Mouse (Mus musculus): ENCODE measurements around the gene Cntnap1. TPM values are rescaled to one million over a fixed set of nuclear protein-coding genes. Genes with fewer than 3 reads are reported as not detected.

Gene Cntnap1
- polyA plus RNA-seq, 3 experiments from 2014 or later, result 0.09 to 0.15 TPM; not detected in 1

DNA sequence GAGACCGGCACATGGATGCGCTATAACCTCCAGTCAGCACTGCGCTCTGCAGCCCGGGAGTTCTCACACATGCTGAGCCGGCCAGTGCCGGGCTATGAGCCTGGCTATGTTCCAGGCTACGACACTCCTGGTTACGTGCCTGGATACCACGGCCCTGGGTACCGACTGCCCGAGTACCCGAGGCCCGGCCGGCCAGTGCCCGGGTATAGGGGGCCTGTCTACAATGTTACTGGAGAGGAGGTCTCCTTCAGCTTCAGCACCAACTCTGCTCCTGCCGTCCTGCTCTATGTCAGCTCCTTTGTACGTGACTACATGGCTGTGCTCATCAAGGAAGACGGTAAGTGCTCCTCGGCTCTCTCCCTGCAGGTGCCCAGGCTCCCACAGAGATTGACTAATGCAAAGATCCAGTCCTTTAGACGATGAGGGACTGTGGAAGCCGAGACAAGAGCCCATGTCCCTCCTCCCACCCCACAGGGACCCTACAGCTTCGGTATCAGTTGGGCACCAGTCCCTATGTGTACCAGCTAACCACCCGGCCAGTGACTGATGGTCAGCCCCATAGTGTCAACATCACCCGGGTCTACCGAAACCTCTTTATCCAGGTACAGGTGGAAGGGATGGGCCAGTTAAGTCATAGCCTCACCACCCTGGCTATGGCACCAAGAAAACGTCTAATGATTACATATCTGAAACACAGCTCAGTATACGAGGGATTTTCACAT lies 16.4 kb downstream of the Cntnap1 start:
- no peak for ATAC-seq

GRCm38 (mm10) chr11:101187541-101187940 lies 17.2 kb downstream of the Cntnap1 start:
- ATAC-seq, result no peak

GRCm38 (mm10) chr11:101188166-101188805 lies 18.0 kb downstream of the Cntnap1 start:
- no peak for ATAC-seq

DNA sequence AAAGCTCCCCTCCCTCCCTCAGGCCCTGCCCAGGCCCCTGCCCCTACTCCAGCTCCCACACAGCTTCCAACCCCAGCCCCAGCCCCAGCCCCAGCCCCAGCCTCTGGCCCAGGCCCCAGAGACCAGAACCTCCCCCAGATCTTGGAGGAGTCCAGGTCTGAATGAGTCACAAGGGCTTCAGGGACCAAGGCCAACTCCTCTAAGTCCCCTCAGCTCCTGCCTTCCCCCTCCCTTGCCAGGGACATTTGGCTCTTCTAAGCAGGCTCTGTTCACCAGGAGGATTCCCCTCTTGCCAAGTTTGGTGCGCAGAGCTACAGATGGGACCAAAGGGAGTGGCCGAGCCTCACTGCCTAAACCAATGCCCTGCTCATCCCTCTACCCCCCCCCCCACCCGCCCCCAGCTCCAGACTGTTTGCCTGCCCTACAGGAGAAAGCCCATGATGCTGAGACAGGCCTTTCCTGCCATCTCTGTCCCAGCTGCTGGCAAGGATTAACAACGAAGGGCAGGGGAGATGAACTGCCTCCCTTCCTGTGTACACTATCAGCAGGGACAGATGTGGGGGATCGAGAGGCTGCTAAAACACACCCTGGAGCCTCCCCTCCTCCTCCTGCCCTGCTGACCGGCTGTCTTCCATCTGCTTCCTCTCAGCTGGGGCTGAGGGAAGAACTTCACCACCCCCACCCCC lies 19.3 kb downstream of the Cntnap1 start:
- ATAC-seq, result no peak

DNA sequence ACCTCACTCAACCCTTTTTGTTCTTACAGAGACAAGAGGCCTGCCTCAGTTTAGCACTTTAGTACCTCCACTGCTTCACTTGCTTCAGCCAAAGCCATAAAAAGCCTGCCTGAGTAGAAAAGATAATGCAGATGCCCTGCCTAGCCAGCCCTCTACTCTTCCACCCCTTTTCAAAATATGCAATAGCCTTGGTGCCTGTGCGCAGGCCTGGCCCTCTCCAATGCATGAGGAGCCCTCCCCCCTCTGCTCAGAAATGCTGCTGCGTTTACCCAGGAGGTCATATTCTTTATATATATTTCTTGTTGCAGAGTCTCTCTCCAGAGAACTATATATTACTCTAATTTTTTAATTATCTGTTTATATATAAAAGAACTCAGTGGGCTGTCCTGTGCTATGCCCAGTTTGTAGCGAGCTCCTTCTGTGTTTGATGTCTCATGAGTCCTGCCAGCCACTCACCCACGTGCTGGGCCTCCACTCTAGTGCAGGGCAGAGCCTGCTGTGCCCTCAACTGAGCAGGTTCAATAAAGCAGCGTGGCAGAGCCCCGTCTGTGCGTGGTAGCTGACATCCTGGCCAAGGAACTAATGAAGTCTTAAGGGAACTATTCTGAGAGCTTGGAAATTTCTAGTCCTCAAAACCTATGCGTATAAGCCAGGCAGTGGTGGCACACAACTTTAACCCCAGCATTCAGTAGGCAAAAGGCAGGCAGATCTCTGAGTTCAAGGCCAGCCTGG lies 20.0 kb downstream of the Cntnap1 start:
- ATAC-seq, result no peak

DNA sequence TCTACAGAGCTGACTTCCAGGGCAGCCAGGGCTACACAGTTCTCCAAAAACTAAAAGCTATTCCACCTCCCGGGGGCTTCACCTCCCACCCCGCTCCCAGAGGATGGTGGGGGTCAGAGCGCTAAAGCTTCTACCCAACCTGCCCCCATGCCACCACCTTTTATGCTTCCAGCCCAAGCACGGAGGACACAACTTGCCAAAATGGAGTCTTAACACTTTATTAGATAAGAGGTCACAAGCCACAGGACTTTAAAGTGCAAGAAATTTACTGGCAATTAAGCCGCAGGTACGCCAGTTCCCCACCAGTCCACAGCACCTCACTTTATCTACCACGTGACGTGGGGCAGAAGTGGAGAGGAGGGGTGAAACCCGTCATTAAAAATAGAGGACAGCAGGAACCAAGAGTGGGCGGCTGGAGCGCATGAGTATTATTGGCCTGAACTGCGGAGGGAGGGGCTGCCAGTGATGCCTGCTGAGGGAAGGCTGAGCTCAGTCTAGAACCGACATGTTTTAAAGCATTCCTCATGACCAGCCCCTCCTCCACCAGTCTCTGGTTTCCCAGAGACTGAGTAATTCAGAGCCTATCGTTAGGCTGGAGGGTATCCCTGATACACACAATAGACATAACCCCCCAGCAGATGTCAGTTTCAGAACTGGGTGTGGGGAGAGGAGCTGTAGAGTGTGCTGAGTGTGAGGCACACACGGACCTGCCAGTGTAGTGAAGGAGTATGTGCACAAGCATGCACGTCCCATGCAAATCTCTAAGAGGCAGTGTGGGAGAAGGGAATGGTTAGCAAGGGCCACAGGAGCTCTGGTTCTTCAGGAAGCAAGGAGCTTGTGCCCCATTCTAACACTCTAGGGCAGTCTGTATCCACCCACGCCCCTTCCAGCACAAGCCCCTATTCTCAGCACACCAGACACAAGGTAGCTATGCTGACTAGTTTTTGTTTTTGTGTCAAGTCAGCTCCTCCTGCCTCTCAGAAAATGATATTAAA lies 20.9 kb downstream of the Cntnap1 start:
- ATAC-seq, result no peak

- ATAC-seq, result no peak
These were observed 21.7 kb downstream of the Cntnap1 start for GRCm38 (mm10) chr11:101191919-101192470.

DNA sequence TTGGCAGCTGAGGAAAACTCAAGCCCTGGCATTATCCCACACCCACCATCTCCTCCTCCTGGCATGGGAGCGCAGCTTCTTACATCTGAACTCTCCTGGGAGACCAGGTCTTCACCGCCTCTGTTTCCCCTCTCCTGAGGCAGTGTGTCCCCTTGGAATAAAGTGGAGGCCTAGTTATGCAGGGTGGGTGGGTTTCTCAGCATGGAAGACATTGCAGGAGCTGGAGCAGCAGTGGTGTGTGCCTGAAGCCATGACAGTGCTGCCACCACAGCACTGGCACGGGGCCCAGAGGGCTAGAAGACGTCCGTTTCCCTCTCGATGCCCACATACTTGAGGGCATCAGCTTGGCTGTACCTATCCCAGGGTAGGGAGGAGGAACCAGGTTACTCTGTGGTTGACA lies 22.3 kb downstream of the Cntnap1 start:
- ATAC-seq, result no peak

DNA sequence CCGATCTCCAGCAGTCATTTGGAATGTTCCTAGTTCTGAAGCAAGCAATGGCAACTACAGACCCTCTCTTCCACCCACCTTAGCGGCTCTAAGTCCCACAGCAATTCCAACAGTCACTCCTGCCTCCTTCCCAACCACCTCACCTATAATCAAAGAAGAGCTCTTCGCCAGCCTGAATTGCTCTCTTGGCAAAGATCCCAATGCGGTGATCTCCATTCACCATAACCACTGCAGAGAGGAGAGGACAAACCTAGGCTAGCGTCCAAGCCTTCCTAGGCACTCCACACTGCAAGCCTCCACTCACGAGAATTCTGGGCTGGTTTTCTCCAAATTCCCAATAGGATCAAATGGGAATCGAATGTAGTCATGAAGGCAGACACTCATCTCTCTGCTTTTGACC lies 22.8 kb downstream of the Cntnap1 start:
- no peak for ATAC-seq

DNA sequence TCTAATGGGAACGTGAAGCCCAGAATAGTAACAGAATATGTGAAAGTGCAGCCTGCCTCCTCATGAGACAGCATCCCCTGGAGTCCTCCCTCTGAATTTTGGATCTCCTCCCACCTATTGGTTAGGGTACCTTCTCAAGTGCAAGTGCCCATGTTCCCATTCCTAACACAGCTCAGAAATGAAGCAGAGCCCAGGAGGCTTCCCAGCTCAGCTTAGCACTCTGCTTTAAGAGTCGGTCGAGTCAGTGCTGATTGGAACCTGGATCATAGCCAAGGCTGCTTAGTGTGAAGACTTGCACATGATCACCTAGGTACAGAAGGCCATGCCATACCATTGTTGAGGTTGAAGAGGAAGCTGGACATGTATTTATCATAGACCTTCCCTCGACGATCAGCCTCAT lies 23.8 kb downstream of the Cntnap1 start:
- ATAC-seq, result no peak

DNA sequence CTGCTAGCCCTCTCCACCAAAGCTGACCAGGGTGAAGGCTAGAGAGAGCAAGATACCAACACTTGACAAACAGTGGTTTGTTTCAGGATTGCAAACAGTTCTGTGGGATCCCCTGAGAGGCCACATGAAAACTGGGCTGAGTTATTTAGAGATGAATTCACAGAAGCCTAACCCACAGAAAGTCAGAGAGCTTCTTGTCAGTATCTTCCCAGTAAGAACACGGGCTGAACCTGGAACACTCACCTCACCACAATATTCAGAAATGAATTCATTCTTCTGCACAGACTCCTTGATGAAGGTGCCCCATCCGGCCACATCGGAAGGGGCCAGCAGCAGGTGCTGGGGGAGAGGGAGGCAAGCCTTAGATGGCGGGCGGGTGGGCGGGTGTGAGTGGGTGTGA lies 24.3 kb downstream of the Cntnap1 start:
- no peak for ATAC-seq

- no peak for ATAC-seq
These were observed 24.8 kb downstream of the Cntnap1 start for GRCm38 (mm10) chr11:101195101-101195500.

DNA sequence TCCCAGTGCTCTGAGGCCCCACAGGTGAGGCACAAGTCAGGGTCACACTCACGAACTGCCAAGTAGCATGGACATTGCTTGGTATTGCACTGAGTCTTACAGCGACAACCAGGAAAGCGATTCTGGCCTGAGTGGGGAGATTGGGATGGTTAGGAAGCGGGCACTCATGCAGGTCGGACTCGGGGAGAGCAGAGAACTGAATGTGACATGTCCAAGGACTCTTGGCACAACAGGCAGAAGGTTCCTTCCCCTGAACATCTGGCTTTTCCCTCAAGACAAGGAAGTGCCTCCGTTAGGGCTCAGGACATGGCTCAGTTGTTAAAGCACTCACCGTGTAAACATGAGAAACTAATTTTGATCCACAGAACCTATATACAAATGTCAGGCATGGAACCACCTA lies 25.2 kb downstream of the Cntnap1 start:
- ATAC-seq, result no peak

GRCm38 (mm10) chr11:101196175-101196574 lies 25.9 kb downstream of the Cntnap1 start:
- no peak for ATAC-seq

DNA sequence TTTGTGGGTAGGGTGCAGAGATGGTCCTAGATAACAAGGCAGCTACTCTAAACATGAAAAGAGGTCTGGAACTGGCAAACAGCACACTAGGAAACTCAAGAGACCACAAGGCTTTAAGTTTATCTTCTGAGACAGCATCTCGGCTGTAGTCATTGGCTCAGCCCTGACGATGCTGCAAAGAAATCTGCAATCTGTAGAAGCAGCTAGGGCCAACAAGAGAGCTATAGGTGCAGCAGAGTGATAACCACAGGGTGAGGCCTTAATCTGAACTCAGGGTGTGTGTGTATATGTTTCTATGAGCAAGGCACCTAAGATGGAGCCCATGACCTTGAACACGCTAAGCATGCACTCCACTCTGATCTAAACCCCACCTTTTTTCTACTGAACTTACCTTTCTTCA lies 29.2 kb downstream of the Cntnap1 start:
- no peak for ATAC-seq

GRCm38 (mm10) chr11:101200986-101201385 lies 30.7 kb downstream of the Cntnap1 start:
- no peak for ATAC-seq

DNA sequence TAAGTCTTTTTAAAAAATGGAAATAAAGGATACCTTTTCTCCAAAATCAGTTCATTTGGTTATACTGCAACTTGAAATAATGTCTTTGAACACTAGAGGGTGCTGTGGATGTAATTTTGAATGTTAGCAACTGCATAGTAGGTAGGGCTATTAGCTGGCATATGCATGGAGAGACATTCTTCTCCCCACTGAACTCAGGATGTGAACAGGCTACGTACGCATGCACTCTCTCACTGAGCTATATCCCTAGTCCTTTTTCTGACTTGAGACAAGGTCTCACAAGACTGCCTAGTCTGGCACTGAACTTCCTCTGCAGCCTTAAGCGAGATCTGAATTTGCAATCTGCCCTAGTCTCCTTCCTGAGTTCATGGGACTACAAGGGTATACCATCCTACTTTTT lies 41.6 kb downstream of the Cntnap1 start:
- peak; percentile 73 for ATAC-seq

GRCm38 (mm10) chr11:101216936-101217335 lies 46.6 kb downstream of the Cntnap1 start:
- no peak for ATAC-seq

DNA sequence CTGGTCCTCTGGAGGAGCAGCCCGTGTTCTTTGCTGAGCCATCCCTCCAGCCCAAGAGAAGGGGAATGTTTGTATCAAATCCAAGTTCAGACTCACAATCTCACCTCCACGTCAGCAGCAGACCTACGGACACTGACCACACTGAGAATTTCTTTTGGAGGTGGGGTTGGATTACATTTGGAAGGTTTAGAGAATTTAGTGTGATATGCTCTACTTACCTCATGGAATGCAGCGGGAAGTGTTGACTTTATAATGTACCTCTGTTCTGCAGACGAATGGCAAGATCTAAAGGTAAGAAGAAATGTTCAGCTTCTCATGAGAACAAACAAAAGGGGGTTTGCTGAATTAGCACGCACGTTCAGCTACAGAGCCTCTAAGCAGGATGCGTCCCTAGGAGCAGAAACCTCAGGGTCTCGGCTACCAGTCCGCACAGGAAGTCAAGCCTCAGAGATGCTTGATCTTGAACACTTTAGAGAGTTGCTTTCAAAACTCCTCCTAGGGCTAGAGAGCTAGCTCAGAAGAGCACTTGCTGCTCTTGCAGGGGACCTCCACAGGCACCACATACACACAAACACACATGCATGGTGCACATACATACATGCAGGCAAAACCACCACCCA lies 48.2 kb downstream of the Cntnap1 start:
- no peak for ATAC-seq

DNA sequence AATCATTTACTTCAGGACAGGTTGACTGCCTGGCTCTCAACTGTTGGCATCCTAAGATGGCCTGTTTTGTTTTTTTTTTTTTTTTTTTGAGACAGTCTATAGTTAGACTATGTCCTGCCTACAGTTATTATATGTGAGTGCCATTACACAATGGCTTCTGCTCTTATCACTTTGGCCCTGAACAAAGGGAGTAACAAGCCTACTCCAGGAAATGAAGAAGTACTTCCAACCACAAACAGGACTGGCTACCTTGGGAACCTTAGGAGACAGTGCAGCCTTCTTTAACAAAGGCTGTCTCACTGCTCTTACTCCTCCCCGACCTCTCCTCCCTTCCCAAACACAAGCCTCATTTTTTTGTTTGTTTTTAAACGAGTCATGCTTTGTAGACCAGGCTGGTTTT lies 50.5 kb downstream of the Cntnap1 start:
- ATAC-seq, result no peak

All from inflammation-experienced regulatory T-cells, adult 6 months (primary cell).